Mouse (Mus musculus) olfactory bulb, adult 2 months (tissue): ENCODE measurements around the gene Abhd14b.

Experiments
- CTCF ChIP-seq: fragments of 200-500 bp; IDR thresholded peaks from 2 replicates; pipeline ENCODE4 v1.5.1; 2012; ENCODE audit warnings: low read depth, mild to moderate bottlenecking, low read length, moderate library complexity; ENCODE audit not compliant: insufficient read depth
- POLR2A ChIP-seq: fragments of 200-500 bp; IDR thresholded peaks from 2 replicates; pipeline ENCODE4 v1.6.1; 2012; ENCODE audit warnings: mild to moderate bottlenecking, low read depth, low read length, moderate library complexity; ENCODE audit not compliant: insufficient read depth

DNA sequence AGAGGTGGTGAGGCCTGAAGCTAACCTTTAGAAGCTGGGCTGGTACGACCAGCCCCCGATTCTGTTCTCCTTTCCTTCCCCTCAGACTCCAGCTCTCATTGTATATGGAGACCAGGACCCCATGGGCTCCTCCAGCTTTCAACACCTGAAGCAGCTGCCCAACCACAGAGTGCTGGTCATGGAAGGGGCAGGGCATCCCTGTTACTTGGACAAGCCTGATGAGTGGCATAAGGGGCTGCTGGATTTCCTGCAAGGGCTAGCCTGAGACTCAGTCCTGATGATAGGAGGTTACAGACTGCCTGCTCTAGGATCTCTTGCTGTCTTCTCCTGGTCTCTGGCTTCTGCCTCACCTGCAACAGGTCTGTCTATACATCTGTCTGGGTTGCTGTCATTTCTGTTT lies 4.6 kb downstream of the Abhd14b start:
- TF ChIP-seq POLR2A (no peak), CTCF (no peak)
